Mouse (Mus musculus): ENCODE measurements around the gene Kcp.

DNA sequence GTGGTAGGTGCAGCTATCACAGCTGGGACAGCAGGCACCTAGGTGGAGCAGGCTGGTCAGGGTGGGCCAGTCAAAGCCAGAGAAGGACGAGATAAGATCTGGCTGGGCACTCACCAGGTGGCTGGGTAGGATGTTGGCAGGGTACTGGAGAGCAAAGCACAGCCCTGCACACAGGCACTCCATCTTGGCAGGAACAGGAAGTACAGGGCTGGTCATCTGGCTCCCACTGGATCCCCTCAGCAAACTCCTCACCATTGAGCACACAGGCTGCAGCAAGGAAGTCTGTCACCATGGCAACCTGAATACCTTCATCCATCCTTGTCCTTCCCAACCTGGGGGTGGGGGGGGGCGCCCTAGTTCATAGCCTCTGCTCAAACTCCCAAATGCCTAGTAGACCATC, 10.0 kb downstream of the Kcp start:
- TF ChIP-seq FLI1 (IDR thresholded peaks at IDR 0.05; ENCODE audit: low read length) = no peak
- no peak for TF ChIP-seq GATA1 (IDR thresholded peaks at IDR 0.05; ENCODE audit: borderline replicate concordance, low read length)
